Mouse (Mus musculus) erythroid progenitor cell, adult 5-6 weeks (primary cell): ENCODE results near the gene Gpr35. TPM values are rescaled to one million over a fixed set of nuclear protein-coding genes. Genes with fewer than 3 reads are reported as not detected.

ENCODE experiments used
- ATAC-seq: replicated peaks from 2 replicates; pipeline ENCODE4 v1.8.0; 2016; ENCODE audit warnings: moderate number of reproducible peaks, mild to moderate bottlenecking, moderate TSS enrichment, inconsistent platforms; ENCODE audit not compliant: poor library complexity, low FRiP score, severe bottlenecking
- total RNA-seq, 2 experiments: library from RNA; stranded (forward) in 1 of 2; stranded (reverse) in 1 of 2; fragments of 150-400 nt in 1 of 2; fragments of 186-747, 209-891 nt in 1 of 2; gene quantifications; 2 replicates each; pipeline versions ENCODE4 v1.2.3 to v1.2.4; 2015 to 2017; ENCODE audit warnings: low replicate concordance in 2 of 2

The Gpr35 gene
- total RNA-seq (2015; ENCODE audit: low replicate concordance) (2.5 and 6.3 TPM in 2 replicates), total RNA-seq (2017; ENCODE audit: low replicate concordance) (1.8 TPM in 1 of 2 replicates, not detected in the other)

- no peak for ATAC-seq
Observed at GRCm38 (mm10) chr1:92950607-92951006, at the start of gene Gpr35. Gpr35 (plus strand) TSS chr1:92950865.

DNA sequence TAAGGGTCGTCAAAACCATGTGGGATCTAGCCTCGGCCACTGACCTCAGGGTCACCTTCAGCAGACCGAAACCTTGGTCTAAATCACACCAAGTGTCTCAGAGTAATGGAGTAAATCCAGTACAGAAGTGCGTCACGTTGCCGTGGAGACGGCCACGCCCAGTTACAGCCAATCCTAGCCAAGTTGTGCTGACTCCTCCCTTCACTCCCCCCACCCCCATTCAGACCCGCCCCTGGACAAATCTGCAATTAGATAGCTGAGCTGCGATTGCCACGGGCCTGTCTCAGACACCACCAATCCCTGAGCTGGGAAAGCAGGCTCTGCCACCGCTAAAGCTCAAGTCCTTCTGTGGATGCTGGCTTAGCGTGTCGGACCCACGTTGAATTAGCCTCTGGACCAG lies 47.9 kb upstream of the Gpr35 start, which contains the start of gene Ankmy1:
Gene Ankmy1 (minus strand): TSS at position 121 of the 400 bp plus-strand sequence.
- ATAC-seq = no peak

- no peak for ATAC-seq
Observed at GRCm38 (mm10) chr1:92903627-92904026, 47.0 kb upstream of the Gpr35 start.

DNA sequence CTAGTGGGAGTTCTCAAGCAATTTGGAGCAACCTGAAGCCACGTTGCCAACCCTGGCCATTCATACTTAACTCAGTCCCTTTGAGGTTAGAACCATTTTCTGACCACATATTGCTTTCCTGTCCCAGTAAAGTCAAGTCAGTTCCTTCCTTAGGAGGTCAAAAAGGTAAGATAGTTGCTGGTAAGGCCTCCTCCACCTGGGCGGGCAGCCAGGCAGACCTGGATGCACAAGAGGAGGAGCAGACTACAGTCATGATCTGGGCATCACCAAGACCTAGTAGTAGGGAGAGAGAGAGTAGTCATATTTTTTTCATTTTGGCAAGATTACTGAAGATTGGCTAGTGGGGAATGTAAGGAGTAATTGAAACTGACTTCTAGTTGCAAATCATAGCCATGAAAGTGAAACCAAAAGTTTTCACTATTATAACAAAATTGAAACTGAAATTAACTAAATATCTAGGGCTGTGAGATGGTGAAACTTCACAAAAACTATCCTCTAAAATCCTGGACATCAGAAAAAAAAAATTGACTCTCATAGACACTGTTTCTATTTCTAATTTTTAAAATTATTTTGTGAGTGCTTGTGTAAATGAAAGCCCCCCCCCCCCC lies 44.9 kb upstream of the Gpr35 start:
- no peak for ATAC-seq

- peak; percentile 78 for ATAC-seq
Observed at GRCm38 (mm10) chr1:92906779-92907631, 43.7 kb upstream of the Gpr35 start, which contains the start of gene Dusp28. Dusp28 (plus strand) TSS chr1:92906981.

DNA sequence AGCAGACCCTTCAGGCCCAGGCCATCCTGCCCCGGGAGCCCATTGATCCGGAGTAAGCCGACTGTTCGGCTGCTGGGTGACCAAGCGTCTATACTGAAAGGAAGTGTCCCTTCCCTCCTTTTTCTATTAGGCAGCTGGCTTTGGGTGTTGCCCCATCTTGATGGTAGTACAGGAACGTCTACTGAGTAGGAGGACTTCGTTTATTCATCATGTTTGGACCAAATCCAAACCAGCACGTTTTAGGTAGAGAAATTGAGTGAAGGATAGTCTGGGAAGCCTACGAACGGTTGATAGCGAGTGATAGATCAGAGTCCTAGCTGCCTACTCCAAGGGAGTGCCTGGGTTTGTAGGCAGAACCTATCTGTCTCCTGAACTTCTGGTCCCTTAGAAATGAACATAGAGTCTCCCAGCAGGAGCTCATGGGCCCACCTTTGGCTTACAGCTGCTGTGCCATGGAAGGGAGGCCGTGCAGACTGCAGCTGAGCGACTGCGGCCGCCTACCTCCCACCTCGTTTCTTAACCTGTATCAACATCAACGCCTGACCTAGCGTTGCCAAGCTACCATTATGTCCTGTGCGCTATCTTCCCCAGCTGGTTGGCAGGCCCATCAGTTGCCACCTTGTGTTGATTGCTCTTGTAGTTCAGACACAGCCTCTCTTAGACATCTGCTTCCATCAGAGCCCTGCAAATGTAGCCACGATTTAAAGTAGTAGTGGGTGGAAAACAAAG lies 42.9 kb upstream of the Gpr35 start:
- ATAC-seq = peak; percentile 52

GRCm38 (mm10) chr1:92908664-92909063 lies 42.0 kb upstream of the Gpr35 start:
- ATAC-seq = no peak

GRCm38 (mm10) chr1:92909068-92909467 lies 41.6 kb upstream of the Gpr35 start:
- ATAC-seq = no peak

GRCm38 (mm10) chr1:92910239-92910885 lies 40.3 kb upstream of the Gpr35 start, which contains the start of gene Rnpepl1:
Rnpepl1 (plus strand) TSS chr1:92910783.
- ATAC-seq = peak; percentile 66

GRCm38 (mm10) chr1:92910925-92911720 lies 39.5 kb upstream of the Gpr35 start:
- peak; percentile 21; the same call in 1 of the 2 replicates for ATAC-seq

GRCm38 (mm10) chr1:92911721-92912138 lies 38.9 kb upstream of the Gpr35 start:
- no peak for ATAC-seq

GRCm38 (mm10) chr1:92912286-92912685 lies 38.4 kb upstream of the Gpr35 start:
- no peak for ATAC-seq

- ATAC-seq = no peak
Observed at GRCm38 (mm10) chr1:92914239-92914638, 36.4 kb upstream of the Gpr35 start.

GRCm38 (mm10) chr1:92914993-92915392 lies 35.7 kb upstream of the Gpr35 start:
- ATAC-seq = no peak

DNA sequence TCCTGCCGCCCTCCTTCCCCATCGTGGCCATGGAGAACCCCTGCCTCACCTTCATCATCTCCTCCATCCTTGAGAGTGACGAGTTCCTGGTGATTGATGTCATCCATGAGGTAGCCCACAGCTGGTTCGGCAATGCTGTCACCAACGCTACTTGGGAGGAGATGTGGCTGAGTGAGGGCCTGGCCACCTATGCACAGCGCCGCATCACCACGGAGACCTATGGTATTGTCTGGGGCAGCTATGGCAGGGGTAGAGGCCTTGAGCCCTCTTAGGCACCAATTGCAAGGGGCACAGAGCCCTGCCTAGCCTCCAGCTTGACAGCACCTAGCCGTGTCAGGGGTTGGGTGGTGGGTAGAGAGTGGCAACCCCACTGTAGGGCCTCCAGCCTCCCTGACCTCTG lies 33.9 kb upstream of the Gpr35 start:
- no peak for ATAC-seq

DNA sequence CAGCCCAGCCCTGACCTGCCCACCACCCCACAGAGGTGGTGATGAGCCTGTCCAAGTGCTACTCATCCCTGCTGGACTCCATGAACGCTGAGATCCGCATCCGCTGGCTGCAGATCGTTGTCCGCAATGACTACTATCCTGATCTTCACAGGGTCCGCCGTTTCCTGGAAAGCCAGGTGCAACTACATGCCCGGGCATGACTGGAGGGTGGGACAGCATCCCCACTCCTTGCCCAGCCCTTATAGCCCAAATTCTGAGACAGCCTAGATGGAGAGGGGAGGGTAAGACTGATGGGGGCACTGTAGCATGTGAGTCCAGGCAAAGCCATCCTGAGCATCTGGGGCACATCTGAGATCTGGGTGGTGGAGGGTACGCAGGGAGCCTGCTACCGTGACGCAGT lies 31.5 kb upstream of the Gpr35 start:
- ATAC-seq = no peak

- ATAC-seq = no peak
Observed at GRCm38 (mm10) chr1:92919775-92920174, 30.9 kb upstream of the Gpr35 start.

DNA sequence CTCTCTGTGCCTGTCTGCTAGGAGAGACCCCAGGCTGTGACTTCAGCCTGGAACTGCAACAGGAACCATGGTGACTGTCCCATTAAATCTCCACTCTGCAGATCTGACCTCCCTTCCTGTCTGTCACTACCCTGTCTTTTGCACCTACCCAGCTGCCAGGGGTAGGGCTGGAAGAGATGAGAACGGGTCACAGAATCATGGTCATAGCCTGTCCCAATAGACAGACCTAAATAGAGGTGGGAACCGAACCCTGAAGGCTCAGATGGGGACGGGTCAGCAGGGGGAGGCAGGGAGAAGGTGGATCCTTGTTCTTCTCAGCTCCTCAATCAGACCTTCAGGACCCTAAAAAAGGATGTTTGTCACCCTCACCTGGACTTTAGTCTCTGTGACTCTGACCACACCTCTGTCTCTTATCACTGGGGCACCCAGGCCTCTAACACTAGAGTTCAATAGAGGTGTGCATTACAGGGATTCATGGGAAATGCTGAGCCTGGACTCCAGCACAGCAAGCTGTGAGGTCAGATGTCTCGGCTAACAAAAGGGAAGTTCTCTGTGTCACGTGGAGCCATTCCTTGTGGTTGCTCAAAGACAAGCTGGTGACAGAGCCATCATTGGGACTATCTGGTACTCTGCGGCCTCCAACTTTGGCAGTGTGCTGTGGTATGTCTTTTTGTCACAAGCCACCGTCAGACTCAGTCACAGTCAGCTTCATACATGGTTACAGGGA lies 30.0 kb upstream of the Gpr35 start:
- no peak for ATAC-seq
